Mouse (Mus musculus): ENCODE measurements around the gene Fut2.

GRCm38 (mm10) chr7:45639561-45640027 lies 26.6 kb downstream of the Fut2 start, which contains the start of gene Mamstr:
- no peak for TF ChIP-seq CTCF (IDR thresholded peaks at IDR 0.05; ENCODE audit: extremely low read depth, insufficient read depth, insufficient read length, insufficient replicate concordance)
- TF ChIP-seq POLR2A (IDR thresholded peaks at IDR 0.05; ENCODE audit: low read depth, low read length) = no peak

All from spleen, adult 2 months (tissue).